Mouse (Mus musculus) thymus, postnatal 14 days (tissue): ENCODE measurements around the gene Map4k4.
A peak's percentile ranks its signal among the peaks of the same experiment; 100 is the strongest.

Experiments
- DNase-seq: peaks from one replicate; pipeline ENCODE4 v3.0.0; 2021

Gene Map4k4

GRCm38 (mm10) chr1:39901063-39901811, 524 bp downstream of the Map4k4 start:
- DNase-seq = peak; percentile 66

- peak; percentile 49 for DNase-seq
Observed at GRCm38 (mm10) chr1:39901851-39902703, 1.4 kb downstream of the Map4k4 start.

- DNase-seq = no peak
Observed at GRCm38 (mm10) chr1:39902704-39903151, 2.0 kb downstream of the Map4k4 start.

GRCm38 (mm10) chr1:39904720-39905119, 4.0 kb downstream of the Map4k4 start:
- no peak for DNase-seq

GRCm38 (mm10) chr1:39906921-39907320, 6.2 kb downstream of the Map4k4 start:
- no peak for DNase-seq

- no peak for DNase-seq
Observed at GRCm38 (mm10) chr1:39908976-39909375, 8.3 kb downstream of the Map4k4 start.

GRCm38 (mm10) chr1:39911446-39911845, 10.7 kb downstream of the Map4k4 start:
- peak; percentile 68 for DNase-seq

- no peak for DNase-seq
Observed at GRCm38 (mm10) chr1:39913256-39913655, 12.5 kb downstream of the Map4k4 start.

- no peak for DNase-seq
Observed at GRCm38 (mm10) chr1:39916144-39916543, 15.4 kb downstream of the Map4k4 start.

GRCm38 (mm10) chr1:39917855-39918516, 17.3 kb downstream of the Map4k4 start:
- peak; percentile 64 for DNase-seq

- no peak for DNase-seq
Observed at GRCm38 (mm10) chr1:39918517-39919115, 17.9 kb downstream of the Map4k4 start.

- no peak for DNase-seq
Observed at GRCm38 (mm10) chr1:39920616-39921015, 19.9 kb downstream of the Map4k4 start.

- DNase-seq = no peak
Observed at GRCm38 (mm10) chr1:39921996-39922395, 21.3 kb downstream of the Map4k4 start.

- peak; percentile 67 for DNase-seq
Observed at GRCm38 (mm10) chr1:39922714-39923113, 22.0 kb downstream of the Map4k4 start.

GRCm38 (mm10) chr1:39923395-39924337, 23.0 kb downstream of the Map4k4 start:
- peak; percentile 70 for DNase-seq

- DNase-seq = no peak
Observed at GRCm38 (mm10) chr1:39931055-39931454, 30.3 kb downstream of the Map4k4 start.

- DNase-seq = no peak
Observed at GRCm38 (mm10) chr1:39932216-39932739, 31.6 kb downstream of the Map4k4 start.

GRCm38 (mm10) chr1:39932922-39933321, 32.2 kb downstream of the Map4k4 start:
- no peak for DNase-seq

GRCm38 (mm10) chr1:39934954-39935353, 34.2 kb downstream of the Map4k4 start:
- peak; percentile 71 for DNase-seq

GRCm38 (mm10) chr1:39935616-39936015, 34.9 kb downstream of the Map4k4 start:
- DNase-seq = no peak

GRCm38 (mm10) chr1:39936332-39936802, 35.7 kb downstream of the Map4k4 start:
- DNase-seq = peak; percentile 89
